Mouse (Mus musculus) hindlimb bud, embryonic 11.5 days (tissue): ENCODE data around the gene Cep89.

Experiments used
- DNase-seq: peaks from one replicate; pipeline ENCODE4 v3.0.0-alpha.2; 2012; ENCODE audit warnings: low read depth, low spot score; ENCODE audit errors: extremely low spot score

Cep89 gene

DNA sequence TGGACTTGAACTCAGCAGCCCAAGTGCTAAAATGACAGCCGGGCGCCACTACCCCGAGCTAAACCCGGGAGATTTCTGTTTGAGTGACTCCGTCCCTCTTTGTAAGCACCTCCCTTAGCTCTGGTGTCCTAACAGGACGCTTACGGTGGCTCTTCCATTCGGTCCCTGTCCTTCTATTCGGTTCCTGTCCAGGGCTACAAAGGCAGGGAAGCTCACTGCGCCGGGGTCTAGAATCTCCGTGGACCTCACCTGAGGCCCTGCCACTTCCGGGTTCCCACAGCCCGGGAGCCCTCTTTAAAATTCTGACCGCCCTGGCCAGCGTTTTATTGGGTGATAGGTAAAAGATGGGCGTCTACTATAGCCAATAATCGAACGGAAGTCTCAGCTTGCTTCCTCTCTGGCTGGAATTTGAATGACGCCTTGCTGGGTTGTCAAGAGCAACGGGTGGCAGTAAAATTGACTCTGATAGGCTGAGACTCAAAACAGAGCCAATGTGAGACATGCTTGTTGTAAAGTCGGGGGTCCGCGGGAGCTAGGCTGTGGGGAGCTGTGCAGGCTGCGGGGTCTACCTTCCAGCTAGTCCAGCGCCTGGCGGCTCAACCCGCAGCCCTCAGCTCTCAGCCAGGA lies at the start of gene Cep89, which contains the start of gene Faap24:
Gene Cep89 (plus strand): TSS at position 494 of the 627 bp plus-strand sequence.
Gene Faap24 (minus strand): TSS at position 295 of the 627 bp plus-strand sequence.
- DNase-seq: peak; percentile 100

DNA sequence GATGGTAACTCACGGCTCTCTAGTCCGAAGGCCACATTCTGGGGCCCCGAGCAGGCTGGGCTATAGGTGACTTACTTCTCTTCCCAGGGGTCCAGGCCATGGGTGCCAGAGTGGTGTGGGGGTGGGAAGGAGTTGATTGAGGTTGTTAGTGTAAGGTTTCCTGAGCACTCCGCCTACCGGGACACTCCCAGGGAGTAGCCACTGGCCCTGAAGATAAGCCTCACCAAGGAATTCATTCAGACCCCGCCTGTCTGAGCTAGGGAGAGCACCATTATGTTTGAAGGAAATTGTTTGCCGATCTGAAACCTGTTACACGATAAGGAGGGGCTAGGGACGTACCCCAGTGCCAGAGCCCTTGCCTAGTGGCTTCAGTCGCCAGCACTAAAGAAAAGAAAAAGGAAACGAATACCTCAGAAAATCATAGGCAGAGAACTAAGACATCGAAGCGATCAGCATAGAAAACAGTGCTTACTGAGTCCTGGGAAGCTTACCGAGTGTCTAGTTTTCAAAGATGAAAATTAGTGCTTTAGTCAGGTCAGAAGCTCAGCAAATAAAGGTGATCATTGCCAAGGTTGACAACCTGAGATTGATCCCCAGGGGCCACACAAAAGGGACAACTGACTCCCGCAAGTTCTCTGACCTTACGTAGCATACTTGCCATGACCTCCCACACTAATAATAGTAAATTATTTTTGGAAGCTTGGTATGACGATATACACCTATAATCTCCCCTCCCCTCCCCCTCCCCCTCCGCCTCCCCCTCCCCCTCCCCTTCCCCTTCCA lies 48.7 kb upstream of the Cep89 start:
- no peak for DNase-seq

DNA sequence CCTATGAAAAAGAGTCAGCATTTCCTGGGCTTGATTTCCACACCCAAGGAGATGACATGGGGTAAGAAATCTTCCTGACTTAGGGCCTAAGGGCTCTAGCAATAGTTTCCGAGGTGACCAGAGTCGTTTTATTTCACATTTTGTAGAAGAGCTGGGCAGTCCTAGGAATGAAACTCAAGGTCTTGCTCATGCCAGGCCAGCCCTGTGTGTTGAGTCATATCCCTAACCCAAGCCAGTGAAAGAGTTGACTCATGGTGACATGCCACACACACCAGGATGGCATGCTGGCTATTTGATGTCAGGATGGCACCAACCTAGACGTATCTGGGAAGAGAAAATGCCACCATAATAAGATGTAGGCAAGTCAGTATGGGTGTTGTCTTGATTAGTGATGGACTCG lies 47.8 kb upstream of the Cep89 start:
- DNase-seq: no peak

DNA sequence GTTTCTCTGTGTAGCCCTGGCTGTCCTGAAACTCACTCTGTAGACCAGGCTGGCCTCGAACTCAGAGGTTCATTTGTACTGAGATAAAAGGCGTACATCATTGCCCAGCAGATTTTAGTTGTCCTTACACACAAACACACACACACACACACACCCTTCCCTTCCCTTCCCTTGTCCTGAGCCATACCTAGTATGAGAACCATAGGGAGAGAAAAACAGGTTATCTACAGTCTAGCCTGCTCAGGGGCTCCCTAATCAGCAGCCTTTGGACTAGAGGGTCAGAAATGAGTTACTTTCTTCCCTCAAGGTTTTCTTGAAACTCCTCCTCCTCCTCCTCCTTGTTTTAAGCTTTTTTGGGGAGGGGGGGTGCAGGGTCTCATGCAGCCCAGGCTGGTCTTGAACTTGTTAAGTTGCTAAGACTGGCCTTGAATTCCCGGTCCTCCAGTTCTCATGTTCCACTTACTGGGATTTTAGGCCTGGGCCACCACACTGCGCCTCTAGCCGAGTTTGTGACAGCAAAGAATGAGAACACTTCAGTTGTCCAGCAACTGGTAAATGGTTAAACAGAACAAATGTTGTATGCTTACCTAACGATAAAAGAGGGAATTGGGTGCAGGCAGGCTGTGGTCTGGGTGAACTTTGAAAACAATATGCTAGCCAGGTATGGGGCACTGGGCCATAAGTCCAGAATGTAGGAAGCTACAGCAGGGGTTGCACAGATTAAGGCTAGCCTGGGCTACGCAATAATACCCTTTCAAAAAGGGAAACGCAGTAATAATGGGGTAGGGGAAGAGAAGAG lies 46.8 kb upstream of the Cep89 start:
- DNase-seq: no peak

DNA sequence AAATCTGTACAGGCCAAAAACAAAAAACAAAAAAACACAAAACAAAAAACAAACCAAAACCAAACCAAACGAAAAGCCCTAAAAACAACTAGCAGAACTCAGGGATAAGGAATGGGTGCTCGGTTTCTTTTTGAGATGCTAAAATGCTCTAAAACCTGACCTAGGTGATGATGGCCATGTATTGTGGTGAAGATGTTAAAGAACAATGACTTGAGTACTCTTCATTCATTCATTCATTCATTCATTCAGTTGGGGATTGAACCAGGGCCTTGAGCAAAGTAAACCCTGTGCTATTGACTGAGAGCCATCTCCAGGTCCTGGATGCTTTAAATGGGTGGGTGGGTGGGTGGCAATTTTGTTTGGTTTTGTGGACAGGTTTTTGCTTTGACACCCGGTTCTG lies 45.7 kb upstream of the Cep89 start:
- DNase-seq: no peak

DNA sequence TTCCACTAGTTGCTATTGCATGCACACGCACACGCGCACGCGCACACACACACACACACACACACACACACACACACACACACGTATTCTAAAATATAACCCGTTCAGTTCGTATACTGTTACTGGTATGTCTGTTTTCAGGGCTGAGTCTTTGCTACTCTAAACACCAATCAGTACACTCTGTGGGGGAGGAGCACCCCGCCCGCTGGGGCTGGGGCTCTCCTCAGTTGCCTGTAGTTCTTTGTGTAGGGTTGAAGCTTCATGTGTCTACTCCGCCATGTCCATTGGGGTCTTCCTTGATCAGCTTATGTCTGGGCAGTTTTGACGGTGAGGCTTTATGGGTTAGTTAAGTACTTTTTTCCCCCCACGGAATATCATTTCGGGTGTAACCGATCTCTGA lies 43.5 kb upstream of the Cep89 start:
- no peak for DNase-seq

DNA sequence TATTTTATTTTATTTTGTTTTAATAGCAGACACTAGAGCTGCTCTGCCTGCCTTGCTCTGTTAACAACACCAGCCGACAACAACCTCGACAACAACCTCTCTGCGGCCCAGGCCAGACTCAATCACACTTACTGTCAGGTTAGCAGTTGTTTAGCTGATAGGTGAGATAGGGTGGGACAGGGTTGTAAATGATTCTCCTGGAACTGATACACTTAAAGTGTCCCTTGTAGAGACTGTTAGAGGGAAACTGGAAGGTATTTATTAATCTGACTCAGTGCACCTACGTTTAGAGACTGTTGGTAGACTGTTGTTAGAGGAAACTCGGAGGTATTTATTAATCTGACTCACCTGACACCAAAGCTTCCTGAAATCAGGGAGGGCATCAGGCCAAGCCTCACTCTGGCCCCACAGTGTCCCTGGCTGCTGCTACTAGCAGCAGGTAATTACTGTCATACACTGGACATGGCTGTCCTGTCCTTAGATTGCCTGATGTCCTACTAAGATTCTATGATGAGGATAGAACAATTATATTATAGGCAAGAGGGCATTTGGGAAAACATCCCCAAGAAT lies 41.4 kb upstream of the Cep89 start:
- DNase-seq: no peak

DNA sequence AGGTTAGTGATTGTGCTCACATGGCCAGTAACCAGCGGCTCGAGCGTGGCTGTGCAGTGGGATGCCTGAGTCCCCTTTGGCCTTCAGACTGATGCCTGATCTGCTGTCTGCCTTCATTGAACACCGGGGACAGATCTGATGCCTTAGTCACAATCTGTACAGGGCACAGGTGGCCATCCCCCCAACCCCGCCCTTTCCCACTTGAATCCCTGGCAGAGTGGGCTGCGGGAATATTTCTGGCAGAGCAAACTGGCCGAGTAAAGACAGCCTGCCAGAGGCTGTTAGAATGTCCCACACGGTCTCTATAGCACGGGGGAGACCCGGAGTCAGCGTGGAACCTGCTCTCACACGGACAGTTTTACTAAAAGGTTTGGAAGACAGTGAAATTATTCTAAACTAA lies 39.2 kb upstream of the Cep89 start:
- DNase-seq: no peak

DNA sequence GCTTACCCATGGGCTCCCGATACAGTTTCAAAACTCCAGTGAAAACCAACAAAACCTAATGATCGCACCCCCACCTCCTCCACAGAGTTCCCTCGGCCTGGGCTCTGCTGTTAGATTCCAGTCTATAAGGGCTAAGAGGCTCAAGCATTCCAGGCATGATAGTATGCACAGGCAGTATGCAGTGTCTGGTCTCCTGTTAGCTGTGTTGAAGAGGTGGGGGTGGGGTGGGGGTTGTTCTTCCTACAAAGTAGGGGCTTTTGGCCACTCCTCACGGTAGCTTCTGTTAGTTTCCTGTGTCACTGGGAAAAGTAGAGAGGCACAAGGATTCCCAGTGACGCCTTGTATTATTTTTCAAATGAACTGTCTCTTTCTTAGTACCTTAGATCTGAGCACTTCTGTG lies 34.6 kb upstream of the Cep89 start:
- DNase-seq: no peak

DNA sequence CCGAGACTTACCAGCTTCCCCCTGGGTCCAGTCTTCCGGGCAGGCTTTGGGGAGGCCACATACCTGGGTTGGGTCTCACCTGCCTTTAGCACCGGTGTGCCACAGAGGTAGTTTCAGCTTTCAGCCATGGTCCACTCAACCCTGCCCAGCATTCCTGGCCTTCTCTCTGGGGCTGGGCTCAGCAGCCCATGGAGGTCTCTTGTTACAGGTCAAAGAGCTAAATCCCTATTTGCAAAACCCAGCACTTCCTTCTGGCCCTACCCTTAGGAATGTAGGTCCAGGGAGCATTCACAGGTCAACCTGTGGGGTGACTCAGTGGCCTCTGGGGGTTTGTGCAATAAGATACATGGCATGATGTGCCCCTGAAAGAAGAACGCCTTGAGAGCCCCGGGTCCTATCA lies 34.0 kb upstream of the Cep89 start:
- DNase-seq: no peak

DNA sequence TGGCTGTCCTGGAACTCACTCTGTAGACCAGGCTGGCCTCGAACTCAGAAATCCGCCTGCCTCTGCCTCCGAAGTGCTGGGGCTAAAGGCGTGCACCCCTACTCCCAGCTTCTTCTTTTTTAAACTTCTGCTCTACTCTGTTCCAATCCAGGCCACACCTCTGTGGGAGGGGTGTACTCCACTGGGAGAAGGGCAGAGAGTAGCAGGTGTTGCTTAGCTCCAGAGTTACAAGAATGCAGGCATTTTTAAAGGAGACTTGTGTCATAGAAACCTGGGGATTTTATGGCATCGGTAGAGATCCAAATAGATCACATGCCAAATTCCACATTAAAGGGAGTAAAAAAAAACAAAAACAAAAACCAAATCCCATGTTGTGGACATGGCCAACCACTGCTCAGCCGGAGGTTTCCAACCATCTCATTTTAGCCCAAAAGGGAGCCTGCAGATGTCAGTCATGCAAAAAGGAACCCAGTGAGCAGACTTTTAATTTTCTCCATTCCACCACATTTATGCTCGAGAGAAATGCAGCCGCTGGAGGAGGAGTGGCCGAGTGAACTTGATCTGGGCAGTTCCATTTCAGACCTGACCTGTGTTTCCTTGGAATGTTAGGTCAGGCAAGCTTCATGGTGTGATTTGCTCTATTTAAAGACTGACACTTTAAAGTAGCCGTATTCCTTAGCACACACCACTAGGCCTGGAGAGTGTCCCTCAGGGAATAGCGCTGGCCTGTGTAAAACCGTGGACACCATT lies 31.5 kb upstream of the Cep89 start:
- DNase-seq: no peak

DNA sequence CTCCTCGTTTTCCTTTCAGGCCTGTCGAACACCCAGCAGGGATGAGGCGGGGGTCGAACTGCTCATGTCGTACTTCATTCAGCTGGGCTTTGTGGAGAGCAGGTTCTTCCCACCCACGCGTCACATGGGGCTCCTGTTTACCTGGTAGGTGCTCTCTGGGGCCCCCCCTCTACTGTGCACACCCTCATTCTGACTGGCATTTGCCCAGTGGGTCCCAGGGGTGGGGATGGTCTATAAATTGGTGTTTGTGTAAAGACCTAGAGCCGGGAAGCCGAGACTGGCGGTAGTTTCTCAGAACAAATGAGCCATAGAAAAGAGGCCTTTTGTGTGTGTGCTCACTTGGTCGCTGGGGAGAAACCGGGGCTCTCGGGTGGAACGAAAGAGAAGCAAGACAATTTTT lies 25.7 kb upstream of the Cep89 start:
- no peak for DNase-seq

DNA sequence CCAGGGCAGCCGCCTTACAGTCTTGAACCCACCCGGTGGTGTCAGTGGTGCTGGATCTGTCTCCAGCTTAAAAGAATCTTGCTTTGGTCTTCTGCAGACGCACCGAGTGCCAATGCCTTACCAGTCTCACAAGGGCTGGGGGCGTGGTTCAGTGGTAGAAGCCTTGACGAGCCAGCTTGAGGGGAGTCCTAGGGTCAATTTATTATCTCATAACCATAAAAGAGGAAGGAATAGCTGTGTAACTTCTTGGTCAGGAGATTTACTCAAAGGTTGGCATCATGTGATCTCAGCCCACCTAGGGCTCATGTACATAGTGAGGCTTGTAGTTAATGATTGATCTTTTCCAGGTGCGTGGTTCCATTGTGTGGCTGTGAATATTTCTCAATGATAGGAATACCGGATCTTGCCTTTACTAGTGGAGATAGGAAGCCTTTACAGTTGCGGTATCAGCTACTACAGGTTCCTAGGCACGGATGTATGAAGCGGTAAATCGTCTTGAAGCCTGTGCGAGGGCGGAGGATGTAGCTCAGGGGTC lies 24.3 kb upstream of the Cep89 start:
- DNase-seq: no peak

DNA sequence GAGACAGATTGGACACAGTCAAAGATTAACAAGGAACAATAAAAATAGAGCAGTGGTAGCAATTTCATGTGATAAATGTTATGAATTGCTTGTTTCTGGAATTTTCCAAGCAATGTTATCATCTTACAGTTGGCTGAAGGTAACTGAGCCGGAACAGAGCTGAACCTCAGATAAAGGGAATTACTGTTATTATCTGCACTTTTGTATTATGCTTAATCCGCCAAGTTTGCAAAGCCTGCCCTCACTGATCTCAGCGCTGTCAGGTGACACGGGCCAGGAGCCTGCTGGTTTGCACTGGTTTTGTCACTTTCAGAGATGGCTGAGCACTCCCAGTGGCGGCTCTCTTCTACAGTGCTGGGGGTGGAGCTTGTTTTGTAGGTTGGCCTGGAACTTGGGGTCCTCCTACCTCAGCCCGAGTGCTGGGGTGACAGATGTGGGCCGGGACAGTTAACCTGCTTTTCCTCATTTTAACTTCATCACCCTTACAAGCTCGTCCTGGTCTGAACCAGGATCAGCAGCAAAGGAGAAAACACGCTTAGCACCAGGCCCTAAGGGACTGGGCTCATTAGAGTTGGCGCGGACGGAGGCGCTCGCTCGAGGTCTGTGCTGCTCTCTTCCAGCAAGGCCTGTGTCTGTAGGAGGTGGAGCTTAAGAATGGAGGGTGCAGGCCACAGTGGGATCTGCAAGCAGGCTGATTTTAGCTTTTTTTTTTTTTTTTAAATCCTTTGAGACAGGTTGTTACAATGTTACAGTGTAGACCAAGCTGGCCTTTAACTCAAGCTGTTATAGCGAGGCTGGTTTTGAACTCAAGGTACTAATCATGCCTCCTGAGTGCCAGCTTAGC lies 23.5 kb upstream of the Cep89 start:
- no peak for DNase-seq

DNA sequence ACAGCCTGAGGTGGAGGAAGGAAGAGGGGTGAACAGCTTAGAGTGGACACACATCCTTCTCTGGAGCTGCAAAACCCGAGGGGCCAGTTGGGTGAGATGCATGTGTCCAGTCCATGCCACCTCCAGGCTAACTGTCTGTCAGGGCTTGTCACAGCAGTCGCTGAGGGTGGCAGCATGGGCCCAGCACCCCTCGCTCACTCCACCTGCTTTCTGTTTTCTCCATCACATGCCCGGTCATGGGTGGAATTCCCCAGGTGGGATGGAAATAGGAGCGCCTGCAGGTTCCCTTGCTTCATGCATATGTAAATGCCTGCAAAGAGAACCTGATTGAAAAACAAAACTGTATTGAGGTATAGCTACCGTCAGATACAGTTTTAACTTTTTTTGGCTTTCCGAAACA lies 22.6 kb upstream of the Cep89 start:
- no peak for DNase-seq

DNA sequence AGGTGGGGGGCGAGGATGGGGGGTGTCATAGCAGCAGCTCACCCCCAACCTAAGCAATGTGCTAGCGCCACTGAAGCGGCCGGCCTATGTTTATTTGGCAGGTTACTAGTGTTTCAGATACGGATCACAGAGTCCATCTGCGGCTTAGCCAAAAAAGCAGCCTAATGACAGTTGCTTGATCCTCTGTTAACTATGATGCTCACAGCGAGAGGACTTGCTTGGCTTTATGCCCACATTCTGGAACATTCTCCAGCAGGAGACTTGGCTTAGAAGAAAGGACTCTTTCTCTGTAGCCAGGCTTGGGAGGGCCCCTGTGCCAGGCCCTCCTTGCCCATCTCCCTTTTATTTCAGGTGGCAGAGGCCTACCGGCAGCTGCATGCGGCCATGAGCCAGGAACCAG lies 20.2 kb upstream of the Cep89 start:
- no peak for DNase-seq

DNA sequence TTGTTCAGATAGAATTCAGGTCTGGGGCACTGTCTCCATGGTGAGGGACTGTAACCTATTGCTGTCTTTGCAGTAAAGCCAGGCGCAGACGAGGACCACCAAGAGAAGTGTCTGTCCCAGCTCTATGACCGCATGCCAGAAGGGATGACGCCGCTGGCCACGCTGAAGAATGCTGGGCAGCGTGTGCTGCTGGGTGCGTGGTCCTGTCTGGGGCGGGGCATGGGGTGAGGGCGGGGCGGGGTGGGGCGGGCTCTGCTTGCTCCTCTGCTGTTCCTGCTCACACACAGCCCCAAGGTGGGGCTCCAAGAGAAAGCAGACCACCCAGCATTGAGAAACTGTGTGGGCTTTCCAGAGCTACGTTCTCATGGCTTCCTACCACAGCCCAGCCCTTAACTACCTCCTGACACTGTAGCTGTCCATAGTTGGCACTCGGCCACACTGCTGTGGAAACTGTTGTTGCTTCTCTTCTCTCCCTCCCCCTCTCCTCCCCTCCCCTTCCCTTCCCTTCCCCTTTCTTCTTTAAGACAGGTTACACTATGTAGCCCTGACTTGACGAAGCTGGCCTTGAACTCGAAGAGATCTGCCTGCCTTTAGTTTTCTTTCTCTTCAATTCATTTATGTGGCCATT lies 17.2 kb upstream of the Cep89 start:
- DNase-seq: no peak

DNA sequence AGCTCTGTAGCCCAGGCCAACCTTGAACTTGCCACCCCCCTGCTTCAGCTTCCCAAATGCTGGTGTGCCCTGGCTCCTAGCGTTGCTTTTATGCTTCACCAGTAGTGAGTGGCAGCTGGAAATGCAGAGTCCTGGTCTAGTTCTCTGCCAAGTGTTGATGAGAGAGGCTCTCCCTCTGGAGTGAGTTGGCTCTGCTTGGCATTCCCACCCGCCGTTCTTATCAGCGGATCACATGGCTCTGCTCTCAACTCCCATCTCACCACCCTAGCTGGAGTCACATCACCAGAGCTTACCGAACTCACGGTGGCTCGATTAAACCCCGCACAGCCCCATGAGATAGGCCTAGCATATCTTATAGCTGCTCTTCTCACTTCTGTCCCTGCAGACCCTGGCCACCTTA lies 16.5 kb upstream of the Cep89 start:
- DNase-seq: no peak

DNA sequence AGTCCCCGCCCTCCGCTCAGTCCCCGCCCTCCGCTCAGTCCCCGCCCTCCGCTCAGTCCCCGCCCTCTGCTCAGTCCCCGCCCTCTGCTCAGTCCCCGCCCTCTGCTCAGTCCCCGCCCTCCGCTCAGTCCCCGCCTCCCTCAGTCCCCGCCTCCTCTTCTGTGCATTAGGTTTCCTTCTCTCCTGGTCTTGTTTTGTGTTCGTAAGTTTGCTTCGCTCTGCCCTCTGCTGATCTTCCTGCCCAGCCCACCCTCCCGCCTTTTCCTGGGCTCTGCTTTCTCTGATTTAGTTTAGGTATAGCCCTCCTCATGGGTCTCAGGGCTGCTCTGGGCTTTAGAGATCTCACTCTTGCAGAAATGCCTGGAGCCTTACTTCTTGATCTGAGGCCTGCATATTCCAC lies 15.0 kb upstream of the Cep89 start:
- DNase-seq: no peak
